Mouse (Mus musculus) Patski (cell line): Measurements from ENCODE around the gene Wnt11. TPM values are rescaled to one million over a fixed set of nuclear protein-coding genes. Genes with fewer than 3 reads are reported as not detected.

ENCODE experiments used
- ATAC-seq: fragments of 100-300 bp; one replicate; pipeline ENCODE4 v1.8.0; 2021
- CTCF ChIA-PET: fragments of 350-600 bp; sonication (Branson Sonifier 250); formaldehyde crosslinking; loops from one replicate; lab custom pipeline; 2022; ENCODE audit warnings: inconsistent platforms; lab: Charles Lee
- POLR2A ChIA-PET: fragments of 350-600 bp; sonication (Branson Sonifier 250); formaldehyde crosslinking; loops from one replicate; lab custom pipeline; 2022; ENCODE audit warnings: antibody characterized with exemption, inconsistent platforms; lab: Charles Lee
- DNase-seq: peaks from one replicate; pipeline ENCODE4 v3.0.0-alpha.2; 2011; ENCODE audit warnings: low read depth, low spot score
- H3K27me3 ChIP-seq: fragments of 371-371 bp; one replicate; pipeline ENCODE4 v1.5.1; 2021
- CTCF ChIP-seq: fragments of 100-300 bp; IDR thresholded peaks from one replicate; pipeline ENCODE4 v1.5.1; 2021
- in situ Hi-C: fragments of 300-500 bp; cut with MboI; formaldehyde crosslinking; loops from 3 replicates; pipeline ENCODE4 v1.11.1; 2018; ENCODE audit warnings: low pct_unique_long_range_greater_than_20kb, mixed read lengths
- polyA plus RNA-seq: library from polyadenylated mRNA; unstranded; gene quantifications from one replicate; pipeline ENCODE4 v1.2.3, GENCODE M21; 2021

Wnt11 gene
- polyA plus RNA-seq, 1 experiment from 2014 or later = 0.14 TPM

DNA sequence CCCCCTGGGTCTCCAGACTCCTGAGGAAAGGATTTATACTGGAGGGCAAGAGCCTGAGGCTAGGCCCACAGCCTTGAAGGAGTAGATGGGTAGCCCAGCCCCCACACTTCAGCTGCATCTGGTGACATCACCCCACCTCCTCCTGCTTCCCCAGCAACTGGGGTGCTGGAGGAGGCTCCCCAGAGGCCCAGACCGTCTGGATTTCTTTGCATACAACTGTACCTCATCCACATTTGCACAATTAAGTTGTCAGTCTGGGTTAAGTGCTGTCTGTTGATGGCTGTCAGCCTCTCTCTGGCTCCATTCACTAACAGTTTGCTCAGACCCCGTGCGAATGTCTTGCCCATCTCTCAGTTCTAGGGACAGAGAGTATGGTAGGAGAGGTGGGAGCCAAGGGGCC, 6.9 kb upstream of the Wnt11 start:
- no peak for TF ChIP-seq CTCF
- in situ Hi-C loops = no loop called here
- POLR2A ChIA-PET = no interaction called here
- DNase-seq (no peak), ATAC-seq (no peak)
- peaks cover 15% of the 10 kb centered on the region for H3K27me3 ChIP-seq
- CTCF ChIA-PET = interaction anchor here (1.4 kb wide), 1 partner anchor 15 kb away, joined by 3 read pairs; no protein-coding TSS in a partner anchor

DNA sequence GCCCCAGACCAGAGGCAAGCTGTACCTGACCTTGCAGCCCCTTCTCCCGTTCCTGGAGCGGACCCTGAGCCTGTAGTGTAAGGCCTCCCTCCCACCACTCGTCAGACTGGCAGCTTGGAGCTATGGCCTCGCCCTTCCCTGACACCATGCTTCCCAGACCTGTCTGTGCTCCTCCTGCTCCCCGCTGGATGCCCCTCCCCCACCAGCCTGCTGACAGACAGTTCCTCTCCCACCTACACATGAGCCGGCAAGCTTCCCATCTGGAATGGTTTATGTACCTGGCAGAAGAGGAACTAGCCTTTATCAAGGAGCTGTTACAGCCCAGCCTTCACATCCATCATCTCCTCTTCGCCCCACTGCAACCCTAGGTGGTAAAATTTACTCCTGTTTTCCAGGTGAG, 6.0 kb upstream of the Wnt11 start:
- in situ Hi-C loops = no loop called here
- no peak for TF ChIP-seq CTCF
- DNase-seq = no peak
- no peak for ATAC-seq
- ChIA-PET POLR2A (no interaction called here), CTCF (interaction anchor here (1.1 to 1.4 kb wide), 2 partner anchors 9 to 14 kb away, joined by 3 to 4 read pairs; no protein-coding TSS in a partner anchor)
- H3K27me3 ChIP-seq = peaks cover 20% of the 10 kb centered on the region

DNA sequence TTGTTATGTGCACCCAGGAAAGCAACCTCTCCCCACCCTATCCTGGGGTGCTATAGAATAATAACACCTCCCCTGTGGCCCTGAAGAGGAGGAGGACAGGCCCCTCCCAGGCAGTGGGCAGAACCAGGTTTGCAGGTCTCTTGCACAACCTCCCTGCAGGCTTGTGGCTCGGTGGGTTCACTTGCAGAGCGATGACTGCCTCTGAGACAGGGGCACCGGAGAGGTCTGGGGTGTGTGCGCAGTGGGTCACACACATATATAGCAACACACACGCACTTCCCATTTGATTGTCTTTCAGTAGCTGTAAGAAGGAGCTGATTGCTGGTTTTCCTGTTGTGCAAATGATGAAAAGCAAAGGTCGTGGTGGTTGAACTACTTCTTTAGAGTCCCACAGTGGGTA, 3.6 kb upstream of the Wnt11 start:
- DNase-seq = no peak
- ChIA-PET POLR2A (no interaction called here), CTCF (no interaction called here)
- in situ Hi-C loops = no loop called here
- ATAC-seq = no peak
- TF ChIP-seq CTCF = no peak
- peaks cover 40% of the 10 kb centered on the region for H3K27me3 ChIP-seq

DNA sequence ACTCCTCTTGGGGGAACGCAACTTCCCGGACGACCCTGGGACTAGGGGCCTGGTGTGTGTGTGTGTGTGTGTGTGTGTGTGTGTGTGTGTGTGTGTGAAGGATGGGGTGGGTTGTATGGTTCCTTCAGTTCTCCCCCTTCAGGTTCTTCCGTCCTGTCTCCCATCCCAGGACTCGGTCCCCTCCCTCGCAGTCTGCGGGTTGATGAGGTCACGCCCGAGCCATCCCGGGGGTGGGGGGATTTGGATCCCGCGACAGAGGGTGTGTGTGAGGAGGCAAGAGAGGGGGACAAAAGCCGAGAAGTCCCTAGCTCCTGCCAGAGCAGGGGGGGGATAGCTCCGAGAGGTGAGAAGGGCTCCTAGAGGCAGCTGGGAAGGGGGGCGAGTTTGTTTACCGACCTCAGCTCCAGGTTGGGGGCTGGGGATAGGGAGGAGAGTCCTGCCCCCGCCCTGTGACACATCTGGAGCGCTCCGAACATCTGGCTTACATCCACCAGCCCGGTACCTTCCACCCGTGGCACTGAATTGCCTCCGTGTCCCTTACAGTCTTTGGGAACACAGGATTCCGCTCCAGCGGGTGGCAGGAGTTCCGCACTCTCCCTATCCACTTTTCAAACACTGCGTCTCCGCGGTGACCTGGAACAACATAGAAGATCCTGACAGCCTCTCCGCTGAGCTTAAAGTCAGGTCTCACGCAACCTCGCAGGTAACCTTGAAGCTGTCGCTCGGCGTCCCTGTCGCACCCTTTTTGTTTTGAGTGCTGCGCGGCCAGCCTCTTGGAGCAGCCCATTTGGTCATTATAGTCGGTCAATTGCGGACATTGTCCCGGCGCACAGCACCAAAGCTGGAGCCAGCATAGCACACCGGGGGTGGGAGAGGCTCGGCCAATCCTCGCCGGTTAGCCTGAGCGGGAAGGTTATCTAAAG, 868 bp downstream of the Wnt11 start:
- POLR2A ChIA-PET = interaction anchor here (0.6 kb wide), 2 partner anchors 103 to 131 kb away, joined by 3 read pairs; no protein-coding TSS in a partner anchor
- H3K27me3 ChIP-seq = peaks cover 67% of the 10 kb centered on the region
- in situ Hi-C loops = loop anchor here (5.0 kb wide), 2 partner anchors 88 to 232 kb away; no protein-coding TSS in a partner anchor
- TF ChIP-seq CTCF = no peak
- no peak for ATAC-seq
- CTCF ChIA-PET = interaction anchor here (0.7 to 3.2 kb wide), 6 partner anchors 10 to 122 kb away, joined by 3 to 36 read pairs (median 4); no protein-coding TSS in a partner anchor
- DNase-seq = no peak

DNA sequence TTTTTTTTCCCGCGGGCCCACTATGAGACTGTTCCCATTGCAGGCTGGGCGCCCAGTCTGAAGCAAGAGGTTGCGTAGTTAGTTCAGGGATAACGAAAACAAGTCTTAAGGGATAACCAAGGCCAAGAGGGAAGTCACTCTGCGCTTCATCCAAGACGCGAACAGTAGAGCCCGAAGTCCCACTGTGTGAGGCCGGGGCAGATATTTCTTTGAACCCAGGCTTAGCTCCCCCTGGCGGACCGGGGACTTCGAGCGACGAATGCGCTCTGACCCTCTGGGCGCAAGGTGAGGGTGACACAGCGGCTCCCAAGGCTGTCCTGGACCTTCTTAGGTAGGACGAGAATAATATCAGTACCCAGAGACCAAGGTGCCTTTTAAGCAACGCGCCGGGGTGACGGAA, 1.7 kb downstream of the Wnt11 start:
- no peak for TF ChIP-seq CTCF
- CTCF ChIA-PET = interaction anchor here (0.7 to 3.2 kb wide), 8 partner anchors 10 to 355 kb away, joined by 3 to 36 read pairs (median 4); no protein-coding TSS in a partner anchor
- in situ Hi-C loops = loop anchor here (5.0 kb wide), 2 partner anchors 89 to 231 kb away; no protein-coding TSS in a partner anchor
- peaks cover 66% of the 10 kb centered on the region for H3K27me3 ChIP-seq
- ATAC-seq (no peak), DNase-seq (no peak)
- POLR2A ChIA-PET = interaction anchor here (0.6 kb wide), 2 partner anchors 102 to 132 kb away, joined by 3 read pairs; no protein-coding TSS in a partner anchor

DNA sequence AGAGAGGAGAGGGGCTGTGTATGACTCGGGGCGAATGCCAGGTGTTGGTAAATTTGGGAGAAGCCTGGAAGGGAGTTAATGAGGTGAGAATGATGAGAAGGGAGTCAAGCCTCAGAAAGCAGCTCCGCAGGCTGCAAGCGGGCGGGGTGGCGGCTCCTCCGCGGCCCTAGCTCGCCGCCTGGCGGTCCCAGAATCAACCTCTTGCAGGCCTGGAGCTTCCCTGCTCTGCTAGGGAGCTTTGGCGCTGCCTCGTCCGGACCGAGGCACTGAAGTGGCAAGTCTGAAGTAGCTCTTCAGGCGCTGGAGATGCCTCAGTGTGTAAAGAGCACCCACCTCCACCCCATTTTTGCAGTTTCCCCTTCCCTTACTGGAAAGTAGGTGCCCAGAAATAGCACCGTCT, 3.0 kb downstream of the Wnt11 start:
- no peak for TF ChIP-seq CTCF
- no peak for DNase-seq
- in situ Hi-C loops = loop anchor here (5.0 kb wide), 2 partner anchors 91 to 229 kb away; no protein-coding TSS in a partner anchor
- ATAC-seq = peak; percentile 73
- H3K27me3 ChIP-seq = peaks cover 67% of the 10 kb centered on the region
- POLR2A ChIA-PET = interaction anchor here (0.9 kb wide), 1 partner anchor 94 kb away, joined by 3 read pairs; no protein-coding TSS in a partner anchor
- CTCF ChIA-PET = interaction anchor here (0.6 to 3.2 kb wide), 16 partner anchors 9 to 242 kb away, joined by 3 to 36 read pairs (median 4); no protein-coding TSS in a partner anchor

DNA sequence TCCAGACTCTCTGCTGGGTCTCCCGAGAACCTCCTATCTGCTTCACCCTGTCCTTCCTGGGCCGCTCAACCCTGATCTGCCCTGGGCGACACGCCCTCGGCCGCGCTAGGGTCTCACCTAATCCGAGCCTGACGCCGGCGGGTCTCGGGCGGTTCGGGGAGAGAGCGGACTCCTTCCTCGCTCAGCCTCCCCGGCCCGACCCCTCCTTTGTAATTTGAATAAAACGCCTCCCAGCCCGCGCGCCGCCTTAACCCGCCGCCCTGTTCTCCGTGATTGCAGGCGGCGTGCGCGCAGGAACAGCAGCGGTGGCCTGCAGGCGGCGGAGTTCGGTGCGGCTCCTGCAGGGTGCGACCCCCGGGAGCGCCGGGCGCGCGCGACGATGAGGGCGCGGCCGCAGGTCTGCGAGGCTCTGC, 3.8 kb downstream of the Wnt11 start:
- TF ChIP-seq CTCF = no peak

DNA sequence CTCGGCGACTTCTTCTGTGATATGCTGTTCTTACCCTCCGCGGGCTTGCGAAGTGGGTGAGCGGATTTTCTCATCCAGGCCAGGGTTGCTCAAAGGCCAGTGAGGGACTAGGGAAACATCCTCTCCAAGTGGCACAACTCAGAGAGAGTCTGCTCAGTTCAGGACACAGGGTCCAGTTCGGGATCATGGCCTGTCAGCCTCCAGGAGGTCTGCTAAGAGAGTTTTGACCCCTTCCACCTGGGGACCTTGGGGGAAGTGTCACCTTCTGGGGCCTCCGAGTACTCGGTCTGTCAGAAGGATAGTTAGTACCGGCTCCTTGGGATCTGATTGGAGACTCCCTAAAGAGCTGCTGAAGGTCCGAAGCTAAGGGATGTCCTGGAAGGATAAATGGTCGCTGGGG, 4.4 kb downstream of the Wnt11 start:
- DNase-seq = no peak
- peaks cover 72% of the 10 kb centered on the region for H3K27me3 ChIP-seq
- in situ Hi-C loops = loop anchor here (5.0 kb wide), 2 partner anchors 92 to 228 kb away; no protein-coding TSS in a partner anchor
- no peak for ATAC-seq
- ChIA-PET POLR2A (no interaction called here), CTCF (interaction anchor here (0.9 kb wide), 1 partner anchor 96 kb away, joined by 3 read pairs; no protein-coding TSS in a partner anchor)
- no peak for TF ChIP-seq CTCF

More for the DNA sequence above, 3.8 kb downstream of the Wnt11 start:
- ATAC-seq (no peak), DNase-seq (no peak)
- peaks cover 67% of the 10 kb centered on the region for H3K27me3 ChIP-seq
- CTCF ChIA-PET = interaction anchor here (0.9 to 3.2 kb wide), 8 partner anchors 10 to 96 kb away, joined by 3 to 36 read pairs (median 4); no protein-coding TSS in a partner anchor
- in situ Hi-C loops = loop anchor here (5.0 kb wide), 2 partner anchors 91 to 229 kb away; no protein-coding TSS in a partner anchor
- POLR2A ChIA-PET = interaction anchor here (0.9 kb wide), 1 partner anchor 95 kb away, joined by 3 read pairs; no protein-coding TSS in a partner anchor

DNA sequence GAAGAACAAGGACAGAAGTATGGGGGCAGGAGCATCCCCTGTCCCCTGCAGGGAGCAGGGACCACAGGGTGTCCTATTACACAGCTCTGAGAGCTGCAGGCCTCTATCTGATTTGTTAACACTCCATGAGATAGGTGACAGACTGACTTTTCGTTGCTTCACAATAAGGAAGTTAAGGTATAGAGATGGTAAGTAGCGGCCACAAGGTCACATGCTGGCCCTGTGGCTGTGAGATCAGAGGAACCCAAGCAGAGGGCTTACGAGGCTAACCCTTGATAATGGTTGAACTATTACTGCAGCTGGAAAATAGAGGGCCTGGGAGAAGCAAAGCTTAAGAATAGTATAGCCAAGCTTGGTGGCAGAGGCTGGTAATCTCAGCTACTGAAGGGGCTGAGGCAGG, 5.9 kb downstream of the Wnt11 start:
- DNase-seq (no peak), ATAC-seq (no peak)
- POLR2A ChIA-PET = no interaction called here
- CTCF ChIA-PET = no interaction called here
- in situ Hi-C loops = no loop called here
- TF ChIP-seq CTCF = no peak
- H3K27me3 ChIP-seq = peaks cover 65% of the 10 kb centered on the region

DNA sequence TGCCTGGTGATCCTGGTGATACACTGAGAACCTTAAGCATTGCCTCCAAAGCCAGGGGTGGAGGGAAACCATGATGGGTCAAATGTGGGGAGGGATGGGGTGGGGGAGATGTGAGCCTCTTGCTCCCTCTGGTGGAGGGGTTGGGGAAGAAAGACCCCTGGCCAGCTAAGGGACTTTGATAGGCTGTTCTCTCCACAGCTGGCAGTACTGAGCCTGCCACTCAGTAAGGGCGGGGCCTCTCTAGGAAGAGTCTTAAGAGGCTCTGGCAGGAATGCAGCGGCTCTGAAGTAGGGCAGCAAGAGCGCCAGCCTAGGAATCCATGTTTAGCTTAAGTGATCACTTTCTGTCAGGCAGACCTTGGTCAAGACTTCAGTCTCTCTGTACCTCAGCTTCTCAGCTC, 6.9 kb downstream of the Wnt11 start:
- in situ Hi-C loops = no loop called here
- ChIA-PET POLR2A (no interaction called here), CTCF (interaction anchor here (1.2 kb wide), 1 partner anchor 98 kb away, joined by 5 read pairs; no protein-coding TSS in a partner anchor)
- DNase-seq (no peak), ATAC-seq (no peak)
- H3K27me3 ChIP-seq = peaks cover 58% of the 10 kb centered on the region
- TF ChIP-seq CTCF = no peak
